Mouse (Mus musculus): ENCODE data around the gene Gna15.

GRCm38 (mm10) chr10:81572975-81573374, 49.0 kb upstream of the Gna15 start:
- TF ChIP-seq CTCF (IDR thresholded peaks at IDR 0.05) (no peak), EP300 (IDR thresholded peaks at IDR 0.05; ENCODE audit: insufficient read depth, low read depth, low read length) (no peak), POLR2A (IDR thresholded peaks at IDR 0.05; ENCODE audit: insufficient read depth, low read depth, low read length) (0 out of 2 replicates have a peak, but pooled peaks have one; percentile 26)

Data from heart, adult 2 months (tissue).